Mouse (Mus musculus): Measurements from ENCODE around the gene Perp. TPM values are rescaled to one million over a fixed set of nuclear protein-coding genes. Genes with fewer than 3 reads are reported as not detected.

Perp gene
- total RNA-seq, 1 experiment = 66.8 TPM

- no peak overlapping the region for H3K27ac ChIP-seq (ENCODE audit: insufficient read depth, low read depth, low read length, poor library complexity, severe bottlenecking)
- peak overlapping the region in 1 of 2 experiments; percentile 69; a peak in 3 of 4 replicates for H3K4me3 ChIP-seq (ENCODE audit: insufficient read depth in 1 of 2, low read depth in 1 of 2, low read length in 2 of 2, poor library complexity in 1 of 2, severe bottlenecking in 1 of 2)
- in situ Hi-C loops (cut with MboI; ENCODE audit: low sequenced_read_pairs in 2 of 2, unreplicated experiment in 2 of 2) = no loop called here
- no peak for DNase-seq (ENCODE audit: low read depth, low spot score)
- H3K9me3 ChIP-seq (ENCODE audit: control insufficient read depth, insufficient read depth, low read depth, low read length) = no peaks in the 10 kb centered on the region
- TF ChIP-seq HCFC1 (IDR thresholded peaks at IDR 0.05; ENCODE audit: borderline replicate concordance, insufficient read depth, low read length) (no peak), CHD2 (IDR thresholded peaks at IDR 0.05; ENCODE audit: low read depth, low read length) (no peak), ZNF384 (IDR thresholded peaks at IDR 0.05; ENCODE audit: low read depth, low read length) (no peak), MAFK (IDR thresholded peaks at IDR 0.05; ENCODE audit: insufficient read depth, low read depth, low read length) (no peak), ZC3H11A (IDR thresholded peaks at IDR 0.05; ENCODE audit: borderline replicate concordance, low read depth, low read length) (no peak)
- H3K9ac ChIP-seq (ENCODE audit: insufficient read depth, low read depth, low read length, poor library complexity, severe bottlenecking) = no peak overlapping the region; the same call in 1 of the 2 replicates
- no peaks in the 10 kb centered on the region for H3K36me3 ChIP-seq (ENCODE audit: control insufficient read depth, insufficient read depth, low read length, poor library complexity, severe bottlenecking)
- H3K4me1 ChIP-seq (ENCODE audit: control insufficient read depth in 2 of 2, insufficient read depth in 2 of 2, low read length in 2 of 2, poor library complexity in 1 of 2) = peaks cover 0 to 1% of the 10 kb centered on the region in 2 experiments; a peak in 2 of 4 replicates
These were observed 891 bp downstream of the Perp start for GRCm38 (mm10) chr10:18845711-18846110.

- H3K4me3 ChIP-seq (ENCODE audit: insufficient read depth in 1 of 2, low read depth in 1 of 2, low read length in 2 of 2, poor library complexity in 1 of 2, severe bottlenecking in 1 of 2) = no peak overlapping the region; a peak in 1 of 4 replicates
- no peak for DNase-seq (ENCODE audit: low read depth, low spot score)
- H3K9me3 ChIP-seq (ENCODE audit: control insufficient read depth, insufficient read depth, low read depth, low read length) = no peaks in the 10 kb centered on the region
- H3K27ac ChIP-seq (ENCODE audit: insufficient read depth, low read depth, low read length, poor library complexity, severe bottlenecking) = no peak overlapping the region; the same call in 1 of the 2 replicates
- TF ChIP-seq ZC3H11A (IDR thresholded peaks at IDR 0.05; ENCODE audit: borderline replicate concordance, low read depth, low read length) (no peak), ZNF384 (IDR thresholded peaks at IDR 0.05; ENCODE audit: low read depth, low read length) (no peak), CHD2 (IDR thresholded peaks at IDR 0.05; ENCODE audit: low read depth, low read length) (no peak), HCFC1 (IDR thresholded peaks at IDR 0.05; ENCODE audit: borderline replicate concordance, insufficient read depth, low read length) (no peak), MAFK (IDR thresholded peaks at IDR 0.05; ENCODE audit: insufficient read depth, low read depth, low read length) (no peak)
- in situ Hi-C loops (cut with MboI; ENCODE audit: low sequenced_read_pairs in 2 of 2, unreplicated experiment in 2 of 2) = no loop called here
- no peaks in the 10 kb centered on the region for H3K36me3 ChIP-seq (ENCODE audit: control insufficient read depth, insufficient read depth, low read length, poor library complexity, severe bottlenecking)
- peaks cover 0 to 1% of the 10 kb centered on the region in 2 experiments; a peak in 2 of 4 replicates for H3K4me1 ChIP-seq (ENCODE audit: control insufficient read depth in 2 of 2, insufficient read depth in 2 of 2, low read length in 2 of 2, poor library complexity in 1 of 2)
- no peak overlapping the region; the same call in 1 of the 2 replicates for H3K9ac ChIP-seq (ENCODE audit: insufficient read depth, low read depth, low read length, poor library complexity, severe bottlenecking)
These were observed 1.8 kb downstream of the Perp start for GRCm38 (mm10) chr10:18846474-18847264.

GRCm38 (mm10) chr10:18850177-18850576, 5.4 kb downstream of the Perp start:
- H3K36me3 ChIP-seq (ENCODE audit: control insufficient read depth, insufficient read depth, low read length, poor library complexity, severe bottlenecking) = no peaks in the 10 kb centered on the region
- in situ Hi-C loops (cut with MboI; ENCODE audit: low sequenced_read_pairs in 2 of 2, unreplicated experiment in 2 of 2) = no loop called here
- no peak for DNase-seq (ENCODE audit: low read depth, low spot score)
- H3K27ac ChIP-seq (ENCODE audit: insufficient read depth, low read depth, low read length, poor library complexity, severe bottlenecking) = no peak overlapping the region
- no peak overlapping the region for H3K9ac ChIP-seq (ENCODE audit: insufficient read depth, low read depth, low read length, poor library complexity, severe bottlenecking)
- H3K4me3 ChIP-seq (ENCODE audit: insufficient read depth in 1 of 2, low read depth in 1 of 2, low read length in 2 of 2, poor library complexity in 1 of 2, severe bottlenecking in 1 of 2) = no peak overlapping the region
- H3K4me1 ChIP-seq (ENCODE audit: control insufficient read depth in 2 of 2, insufficient read depth in 2 of 2, low read length in 2 of 2, poor library complexity in 1 of 2) = peaks cover 0 to 1% of the 10 kb centered on the region in 2 experiments; a peak in 2 of 4 replicates
- no peak for TF ChIP-seq ZC3H11A (IDR thresholded peaks at IDR 0.05; ENCODE audit: borderline replicate concordance, low read depth, low read length)
- no peaks in the 10 kb centered on the region for H3K9me3 ChIP-seq (ENCODE audit: control insufficient read depth, insufficient read depth, low read depth, low read length)

- DNase-seq (ENCODE audit: low read depth, low spot score) = no peak
- TF ChIP-seq CHD2 (IDR thresholded peaks at IDR 0.05; ENCODE audit: low read depth, low read length) (no peak), ZC3H11A (IDR thresholded peaks at IDR 0.05; ENCODE audit: borderline replicate concordance, low read depth, low read length) (no peak), ZNF384 (IDR thresholded peaks at IDR 0.05; ENCODE audit: low read depth, low read length) (no peak), MAFK (IDR thresholded peaks at IDR 0.05; ENCODE audit: insufficient read depth, low read depth, low read length) (no peak), HCFC1 (IDR thresholded peaks at IDR 0.05; ENCODE audit: borderline replicate concordance, insufficient read depth, low read length) (no peak)
- in situ Hi-C loops (cut with MboI; ENCODE audit: low sequenced_read_pairs in 2 of 2, unreplicated experiment in 2 of 2) = no loop called here
These were observed 8.6 kb downstream of the Perp start for GRCm38 (mm10) chr10:18853417-18853816.

More at GRCm38 (mm10) chr10:18853417-18853816, 8.6 kb downstream of the Perp start:
- no peaks in the 10 kb centered on the region for H3K9me3 ChIP-seq (ENCODE audit: control insufficient read depth, insufficient read depth, low read depth, low read length)
- no peaks in the 10 kb centered on the region for H3K4me1 ChIP-seq (ENCODE audit: control insufficient read depth in 2 of 2, insufficient read depth in 2 of 2, low read length in 2 of 2, poor library complexity in 1 of 2)
- H3K9ac ChIP-seq (ENCODE audit: insufficient read depth, low read depth, low read length, poor library complexity, severe bottlenecking) = no peak overlapping the region
- no peak overlapping the region for H3K27ac ChIP-seq (ENCODE audit: insufficient read depth, low read depth, low read length, poor library complexity, severe bottlenecking)
- no peak overlapping the region for H3K4me3 ChIP-seq (ENCODE audit: insufficient read depth in 1 of 2, low read depth in 1 of 2, low read length in 2 of 2, poor library complexity in 1 of 2, severe bottlenecking in 1 of 2)
- no peaks in the 10 kb centered on the region for H3K36me3 ChIP-seq (ENCODE audit: control insufficient read depth, insufficient read depth, low read length, poor library complexity, severe bottlenecking)

Data from ES-E14 (cell line).